Mouse (Mus musculus) gastrocnemius, postnatal 14 days (tissue): ENCODE measurements at regions not wholly inside any gene's neighbourhood (a gene's known extent, or its start where the extent isn't known, plus 50 kb on each side); places are given as distances from the start of the nearest gene placed in this dataset.
A peak's percentile ranks its signal among the peaks of the same experiment; 100 is the strongest.

Experiments
- DNase-seq: peaks from one replicate; pipeline ENCODE4 v3.0.0; 2021; ENCODE audit warnings: mixed read lengths
- intact Hi-C: fragments of 180-260 bp; cut with DNase I; formaldehyde crosslinking; loops from one replicate; pipeline ENCODE4 v1.15.1; 2025; ENCODE audit warnings: low total_unique reads

DNA sequence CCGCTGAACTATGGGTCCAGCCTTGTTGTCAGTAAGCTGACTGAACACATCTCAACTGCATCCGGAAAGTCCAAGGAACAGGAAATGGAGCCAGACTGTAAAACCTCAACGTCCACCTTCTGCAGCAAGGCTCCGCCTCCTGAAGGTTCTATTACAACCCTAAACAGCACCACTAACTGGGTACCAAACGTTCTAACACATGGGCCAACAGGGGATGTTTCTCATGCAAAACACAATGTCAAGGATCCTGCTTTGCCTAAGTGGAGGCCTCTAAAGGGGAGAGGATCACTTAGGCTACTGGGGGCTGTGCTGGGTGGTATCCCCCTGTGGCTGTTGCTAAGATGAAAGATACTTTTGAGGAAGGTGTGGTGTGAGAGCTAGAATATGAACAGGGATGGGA is 51.0 kb upstream of the Stt3b start:
- no peak for DNase-seq
- intact Hi-C loops, result no loop called here

DNA sequence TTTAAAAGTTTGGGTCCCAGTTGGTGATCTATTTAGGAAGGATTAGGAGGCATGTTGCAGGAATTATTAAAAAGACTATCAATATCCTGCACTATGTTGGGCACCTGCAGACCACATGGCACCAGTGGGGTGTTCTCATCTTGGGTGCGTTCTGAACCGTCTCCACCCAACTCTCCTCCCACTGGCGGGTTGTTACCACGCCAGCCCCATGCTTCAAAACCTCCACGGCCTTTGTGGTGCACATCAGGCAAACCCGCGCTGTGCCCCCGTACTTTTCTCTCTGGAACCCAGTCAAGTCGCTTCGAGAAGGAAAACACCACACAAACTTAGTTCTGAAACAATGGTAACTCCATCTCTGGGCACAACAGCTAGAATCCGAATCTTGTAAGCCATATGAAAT is 51.7 kb upstream of the Stt3b start:
- intact Hi-C loops, result no loop called here
- DNase-seq, result no peak

- no peak for DNase-seq
- intact Hi-C loops, result no loop called here
Measured at GRCm38 (mm10) chr9:115362486-115362885, 52.3 kb upstream of the Stt3b start.

DNA sequence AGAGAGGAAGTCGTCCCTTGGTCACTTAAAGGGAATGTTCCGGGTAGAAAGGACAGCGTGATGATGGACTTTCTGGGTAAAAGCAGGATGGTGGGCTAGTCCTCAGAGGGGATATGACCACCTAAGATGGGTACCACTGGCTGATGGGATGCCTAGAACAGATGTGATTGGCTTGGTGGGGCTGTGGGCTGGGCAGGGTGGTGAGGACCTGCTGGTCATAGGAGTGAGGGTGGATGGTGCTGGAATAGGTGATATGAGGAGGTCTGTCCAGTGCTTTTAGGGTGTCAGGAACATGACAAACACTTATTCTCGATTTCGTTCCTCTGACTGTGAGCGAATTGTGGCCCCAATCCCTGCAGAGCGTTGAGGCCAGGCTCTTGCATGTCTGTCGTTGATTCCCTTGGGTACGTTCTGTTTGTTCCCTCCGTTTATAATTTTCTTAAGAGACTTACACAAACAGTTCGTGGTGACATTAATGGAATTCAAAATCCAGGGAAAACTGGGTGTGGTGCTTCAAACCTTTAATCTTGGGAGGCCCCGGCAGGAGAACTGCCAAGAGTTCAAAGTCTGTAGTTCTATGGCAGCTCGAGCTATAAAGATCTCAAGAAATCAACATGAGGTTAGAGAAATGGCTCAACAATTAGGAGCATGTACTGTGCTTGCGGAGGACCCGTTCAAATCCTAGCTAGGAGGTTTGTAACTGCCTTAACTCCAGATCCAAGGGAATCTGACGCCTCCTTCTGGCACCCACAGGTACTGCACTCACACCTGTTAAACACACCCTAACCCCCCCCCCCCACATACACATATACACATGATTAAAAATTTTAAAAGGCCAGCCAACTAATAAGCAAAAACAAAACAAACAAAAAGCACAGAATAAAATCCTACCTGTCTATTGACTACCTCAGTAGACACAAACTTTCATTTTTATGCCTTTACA is 55.0 kb upstream of the Stt3b start:
- DNase-seq, result no peak
- intact Hi-C loops, result no loop called here

GRCm38 (mm10) chr9:115367808-115368207 is 57.6 kb upstream of the Stt3b start:
- DNase-seq, result no peak
- intact Hi-C loops, result no loop called here

DNA sequence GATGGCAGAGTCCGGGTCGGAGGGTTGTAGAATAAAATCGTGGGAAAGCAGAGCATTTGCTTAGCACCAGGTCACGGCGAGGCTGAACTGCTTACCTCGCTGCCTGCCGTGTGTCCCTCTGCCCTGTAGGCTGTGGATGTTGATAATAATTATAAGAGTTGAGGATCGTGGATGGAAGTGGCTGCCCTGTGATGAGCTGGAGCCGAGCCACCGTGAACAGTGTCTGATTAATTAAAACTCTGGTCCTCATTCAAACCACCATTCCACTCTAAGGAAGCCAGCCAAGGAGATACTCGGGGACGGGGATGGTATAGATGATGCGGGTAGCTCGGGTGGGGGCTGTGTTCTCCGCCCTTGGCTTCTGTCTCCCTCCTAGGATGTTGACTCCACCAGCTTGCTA is 70.1 kb upstream of the Stt3b start:
- no peak for DNase-seq
- intact Hi-C loops, result no loop called here

- intact Hi-C loops, result no loop called here
- DNase-seq, result no peak
Measured at GRCm38 (mm10) chr9:115382824-115383475, 72.7 kb upstream of the Stt3b start.

DNA sequence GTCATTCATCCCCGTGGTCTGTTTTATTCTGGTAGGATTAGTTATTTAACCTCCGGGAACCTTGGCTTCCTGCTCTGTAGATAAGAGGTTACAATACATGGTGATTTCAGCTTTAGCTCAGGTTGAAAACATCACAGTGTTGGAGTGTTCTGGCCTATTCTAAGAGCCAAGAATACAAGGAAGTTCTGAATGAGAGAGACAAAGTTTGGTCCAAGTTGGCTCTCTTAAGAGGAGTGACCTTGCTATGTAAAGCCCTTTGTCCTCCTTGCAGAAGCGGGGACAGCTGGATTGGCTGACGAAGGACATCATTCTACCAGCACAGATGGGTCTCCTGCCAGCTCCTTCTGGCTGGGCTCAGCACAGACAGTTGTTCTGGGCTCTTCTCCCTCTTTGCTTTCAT is 73.7 kb upstream of the Stt3b start:
- intact Hi-C loops, result no loop called here
- peak; percentile 70 for DNase-seq

DNA sequence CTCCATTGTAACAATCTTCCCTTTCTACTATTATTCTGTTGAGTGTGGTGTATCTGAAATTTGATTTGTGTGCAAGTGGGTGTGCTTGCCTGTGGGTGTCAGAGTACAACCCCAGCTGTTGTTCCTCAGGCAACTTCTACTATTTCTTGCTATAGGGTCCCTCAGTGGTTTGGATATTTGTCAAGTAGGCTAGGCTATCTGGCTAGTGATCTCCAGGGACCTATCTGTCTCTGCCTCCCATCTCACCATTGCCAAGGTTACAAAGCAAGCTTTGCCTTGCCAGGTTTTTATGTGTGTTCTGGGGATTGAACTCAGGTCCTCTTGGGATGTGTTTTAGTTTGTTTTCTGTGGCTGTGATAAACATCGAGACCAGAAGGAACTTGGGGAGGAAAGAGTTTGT is 74.1 kb upstream of the Stt3b start:
- no peak for DNase-seq
- intact Hi-C loops, result no loop called here

DNA sequence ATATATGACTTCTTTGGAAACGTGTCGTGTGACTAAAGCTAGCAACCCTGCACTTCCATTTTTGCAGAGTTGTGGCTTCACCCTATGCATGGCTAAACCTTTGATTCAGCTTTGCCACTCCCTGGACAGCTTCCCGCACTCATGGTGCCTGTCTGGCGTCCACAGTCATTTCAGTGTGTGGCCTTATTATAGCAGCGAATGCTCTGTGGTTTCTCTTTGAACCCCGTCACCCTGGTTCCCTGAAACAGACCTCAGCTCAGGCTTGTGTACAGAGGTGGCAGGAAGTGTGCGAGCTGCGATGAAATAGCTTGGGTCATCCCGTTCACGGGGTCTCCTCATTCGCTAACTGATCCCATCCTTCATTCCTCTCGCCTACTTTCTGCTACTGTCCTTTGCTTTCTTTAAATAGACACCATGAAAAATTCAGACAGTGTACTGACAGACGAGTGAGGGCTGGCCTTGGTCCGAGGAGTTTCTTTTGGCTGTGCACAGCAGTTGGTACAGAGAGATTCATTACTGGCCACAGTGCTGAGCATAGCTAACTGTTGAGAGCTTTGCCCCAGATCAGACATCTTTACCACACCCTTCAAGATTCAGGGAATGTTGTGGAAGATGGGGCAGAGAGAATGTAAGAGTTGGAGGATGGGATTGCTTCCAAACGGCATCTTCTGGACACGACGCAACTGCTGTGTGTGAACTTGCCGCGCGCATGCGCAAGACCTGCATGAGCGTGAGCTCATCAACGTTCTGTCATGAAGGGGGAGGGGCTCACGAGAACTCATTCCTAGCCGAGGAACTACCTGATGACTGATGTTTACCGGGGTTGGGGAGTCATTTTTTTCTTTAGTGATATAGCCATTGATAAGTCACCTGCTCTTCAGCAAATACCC is 77.5 kb upstream of the Stt3b start:
- no peak for DNase-seq

GRCm38 (mm10) chr9:115388361-115388759 is 78.1 kb upstream of the Stt3b start:
- intact Hi-C loops, result no loop called here
- no peak for DNase-seq

More for the DNA sequence above, 77.5 kb upstream of the Stt3b start:
- intact Hi-C loops, result no loop called here

DNA sequence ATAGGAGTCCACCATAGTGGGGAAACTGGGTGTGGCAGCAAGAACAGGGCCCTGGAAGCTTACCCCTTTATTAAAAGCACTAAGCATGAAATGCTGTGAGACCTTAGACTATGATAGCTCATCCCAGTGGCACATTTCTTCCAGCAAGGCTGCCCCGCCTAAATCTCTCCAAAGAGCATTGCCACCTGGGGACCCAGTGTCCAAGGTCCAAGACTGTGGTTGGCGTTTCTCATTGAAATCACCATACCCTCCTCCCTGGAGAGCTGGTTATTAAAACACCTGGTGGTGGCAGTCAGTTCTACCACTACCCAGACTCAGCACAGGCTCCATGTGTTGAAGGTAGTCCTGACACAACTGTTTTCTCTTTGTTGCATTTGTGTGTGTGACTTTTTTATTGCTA is 78.9 kb upstream of the Stt3b start:
- intact Hi-C loops, result no loop called here
- DNase-seq, result no peak

GRCm38 (mm10) chr9:115390880-115391281 is 80.7 kb upstream of the Stt3b start:
- DNase-seq, result peak; percentile 49
- intact Hi-C loops, result no loop called here

GRCm38 (mm10) chr9:115395511-115395910 is 85.3 kb upstream of the Stt3b start:
- DNase-seq, result no peak
- intact Hi-C loops, result no loop called here

GRCm38 (mm10) chr9:115400461-115400860 is 90.2 kb upstream of the Stt3b start:
- intact Hi-C loops, result no loop called here
- no peak for DNase-seq

DNA sequence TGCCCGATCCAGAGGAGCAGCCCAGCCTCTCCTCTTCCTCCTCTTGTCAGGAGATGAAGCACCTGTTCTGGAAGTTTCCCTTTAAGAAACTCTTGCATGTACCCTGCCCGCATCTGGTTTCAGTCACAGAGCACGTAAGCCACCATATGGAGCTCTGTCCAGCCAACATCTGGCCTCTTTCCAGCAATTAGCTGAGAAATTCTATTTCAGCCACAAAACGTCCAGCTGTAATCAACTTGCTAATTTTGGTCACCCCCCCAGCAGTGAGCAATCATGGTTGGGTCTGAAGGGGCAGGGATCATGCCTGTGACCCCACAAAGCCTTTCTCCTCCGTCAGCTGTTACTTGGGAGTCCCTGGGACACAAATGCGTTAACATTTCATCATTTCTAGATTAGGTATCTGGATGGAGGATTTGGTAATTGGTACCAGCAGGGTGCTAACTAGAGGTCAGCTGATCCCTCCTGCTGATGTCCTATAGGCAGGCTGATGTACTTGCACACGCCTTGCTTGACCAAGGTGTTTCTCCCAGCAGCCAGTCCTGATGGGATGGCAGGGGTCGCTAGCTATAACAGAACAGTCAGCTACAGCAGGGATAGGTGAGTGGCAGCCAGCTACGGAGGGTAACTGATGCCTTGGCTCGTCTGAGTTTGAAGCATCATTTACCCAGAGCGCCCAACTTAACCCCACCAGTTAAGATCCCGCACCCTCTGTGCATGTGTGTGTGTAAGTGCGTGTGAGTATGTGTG is 91.4 kb upstream of the Stt3b start:
- no peak for DNase-seq
- intact Hi-C loops, result no loop called here

DNA sequence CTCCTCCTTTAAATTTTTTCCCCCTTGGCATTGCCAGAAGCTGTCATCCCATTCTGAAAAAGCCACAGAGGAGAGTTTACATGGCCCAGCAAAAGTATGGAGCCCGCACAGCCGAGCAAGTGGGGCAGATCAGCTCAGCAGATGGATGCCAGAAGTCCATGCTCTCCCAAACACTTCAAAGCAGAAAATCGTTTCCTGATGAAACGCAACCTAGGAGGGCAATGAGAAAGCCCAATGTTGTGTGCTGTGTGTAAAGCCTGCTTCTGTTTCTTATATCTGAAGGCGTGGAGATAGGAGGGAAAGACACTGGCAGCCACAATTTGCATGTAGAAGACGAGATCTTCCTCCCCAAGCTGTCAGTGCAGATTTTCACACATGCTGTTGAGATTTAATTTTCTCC is 92.4 kb upstream of the Stt3b start:
- no peak for DNase-seq
- intact Hi-C loops, result no loop called here

DNA sequence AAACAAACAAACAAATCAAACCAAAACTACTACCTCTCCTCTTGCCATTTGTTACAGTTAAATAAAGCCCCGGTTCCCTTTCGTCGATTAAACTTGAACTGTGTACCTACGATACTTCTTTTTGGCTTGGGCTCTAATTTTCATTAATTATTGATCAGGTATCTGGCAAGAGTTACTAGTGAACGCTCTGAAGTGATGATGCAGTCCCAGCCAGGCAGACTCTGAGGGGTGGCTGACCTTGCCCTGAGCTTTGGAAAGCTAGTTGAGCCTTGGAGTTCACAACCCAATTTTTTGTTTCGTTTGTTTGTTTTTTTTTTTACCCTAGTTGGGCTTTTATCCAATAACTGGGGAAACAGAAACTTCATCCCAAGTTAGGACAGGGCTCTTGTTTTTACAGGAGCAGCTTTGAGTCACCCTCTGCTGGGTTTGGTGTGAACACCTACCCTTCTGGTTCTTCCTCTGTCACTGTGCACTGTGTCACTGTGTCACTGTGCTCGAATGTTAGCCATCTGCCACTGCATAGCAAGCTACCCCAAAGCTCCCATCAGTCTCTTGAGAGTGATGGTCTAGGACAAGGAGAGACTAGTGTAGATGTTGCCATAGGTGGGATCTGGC is 93.2 kb upstream of the Stt3b start:
- no peak for DNase-seq
- intact Hi-C loops, result no loop called here

DNA sequence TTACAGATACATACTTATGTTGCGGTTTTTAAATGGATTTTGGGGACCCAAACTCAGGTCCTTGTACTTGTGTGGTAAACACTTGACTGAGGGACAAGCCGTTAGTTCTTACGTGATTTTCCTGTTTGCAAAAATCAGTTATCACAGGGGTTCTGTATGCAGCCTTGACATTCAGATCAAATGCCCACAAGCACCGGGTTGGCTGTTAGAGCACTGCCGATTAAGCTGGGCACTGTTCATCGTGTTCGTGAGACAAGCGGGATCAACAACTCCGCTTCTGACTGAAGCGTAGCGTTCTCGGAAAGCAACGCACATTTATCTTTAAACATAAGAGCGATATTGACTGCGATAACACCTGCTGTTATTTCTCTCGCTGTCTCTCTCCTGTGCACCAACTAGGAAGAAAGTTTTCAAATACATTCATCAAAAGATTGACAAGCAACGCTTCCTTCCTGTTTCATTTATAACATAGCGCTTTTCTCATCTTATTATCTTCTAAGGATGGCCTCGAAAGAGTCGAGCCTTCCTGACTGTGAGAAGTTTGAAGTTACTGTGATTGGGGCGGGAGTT is 97.8 kb upstream of the Stt3b start:
- no peak for DNase-seq
- intact Hi-C loops, result no loop called here
